Mouse (Mus musculus) forebrain, embryonic 12.5 days (tissue): ENCODE data around the gene Suv39h1. TPM values are rescaled to one million over a fixed set of nuclear protein-coding genes. Genes with fewer than 3 reads are reported as not detected.
"Not testable (repeated sequence)": the region's sequence is repeated elsewhere in the genome, so short reads cannot be mapped to it uniquely, and the experiment has no call there.

ENCODE experiments used
- ATAC-seq: fragments of 200-750 bp; cut with Nextera tagmentation; 2 replicates; pipeline ENCODE4 v1.8.0; 2017; ENCODE audit warnings: moderate TSS enrichment; ENCODE audit not compliant: low FRiP score
- H3K27ac ChIP-seq: fragments of 300-500 bp; sonication (generic); 2 replicates; pipeline ENCODE4 v1.5.1; 2016; ENCODE audit warnings: mild to moderate bottlenecking
- H3K27me3 ChIP-seq: fragments of 300-500 bp; sonication (generic); 2 replicates; pipeline ENCODE4 v1.6.1; 2016; ENCODE audit warnings: mild to moderate bottlenecking
- H3K36me3 ChIP-seq: fragments of 300-500 bp; sonication (generic); replicated peaks from 2 replicates; pipeline ENCODE4 v1.6.1; 2016; ENCODE audit warnings: mild to moderate bottlenecking
- H3K4me1 ChIP-seq: fragments of 300-500 bp; sonication (generic); 2 replicates; pipeline ENCODE4 v1.6.1; 2016
- H3K4me2 ChIP-seq: fragments of 300-500 bp; sonication (generic); 2 replicates; pipeline ENCODE4 v1.6.1; 2016; ENCODE audit warnings: mild to moderate bottlenecking, moderate library complexity
- H3K4me3 ChIP-seq: fragments of 300-500 bp; sonication (generic); replicated peaks from 2 replicates; pipeline ENCODE4 v1.5.1; 2016; ENCODE audit warnings: mild to moderate bottlenecking
- H3K9ac ChIP-seq: fragments of 300-500 bp; sonication (generic); 2 replicates; pipeline ENCODE4 v1.6.1; 2016; ENCODE audit warnings: mild to moderate bottlenecking
- H3K9me3 ChIP-seq: fragments of 300-500 bp; sonication (generic); 2 replicates; pipeline ENCODE4 v1.6.1; 2016
- WGBS: fragments of 180-500 bp; shearing (Covaris S2); methylation state at CpG from one replicate; pipeline ENCODE4 v1.1.7; 2016; 5-methylcytosine and 5-hydroxymethylcytosine counted together
- polyA plus RNA-seq: library from polyadenylated mRNA; unstranded; fragments of >200 nt; fragmentation: Nextera tagmentation; extraction: Ambion mirVana; gene quantifications from 2 replicates; pipeline ENCODE4 v1.2.1, GENCODE M21; 2016

Gene Suv39h1
- polyA plus RNA-seq = 83.3 and 87.9 TPM in 2 replicates

DNA sequence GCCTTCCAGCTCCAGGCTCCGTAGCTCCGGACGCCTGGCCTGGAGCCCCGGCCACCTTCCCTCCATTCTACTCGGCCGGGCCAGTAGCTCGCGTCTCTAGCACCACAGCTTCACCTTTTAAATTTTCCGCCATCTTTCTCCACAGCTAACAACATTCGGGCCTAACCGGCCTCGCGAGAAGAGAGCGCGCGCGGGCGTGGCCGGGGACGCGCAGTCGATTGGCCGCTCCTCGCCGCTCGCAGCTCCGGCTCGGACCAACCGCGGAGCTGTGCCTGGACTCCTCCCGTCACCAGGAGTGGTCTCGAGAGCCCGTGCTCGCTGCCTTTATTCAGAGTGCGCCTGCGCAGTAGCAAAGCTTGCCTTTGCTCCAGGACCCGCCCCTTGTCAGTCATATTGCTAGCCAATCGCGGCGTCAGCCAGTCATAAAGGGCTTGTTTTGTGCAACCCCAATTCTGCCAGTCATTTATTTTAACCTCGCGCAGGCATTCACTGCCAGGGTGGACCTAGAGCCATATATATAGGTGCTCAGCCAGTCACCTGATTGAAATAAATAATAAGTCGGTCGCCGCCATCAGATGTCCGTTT lies at the start of gene Suv39h1:
Gene Suv39h1 (minus strand): TSS at position 331 of the 585 bp plus-strand sequence.
- peak; percentile 97 for ATAC-seq
- no peaks in the 10 kb centered on the region for H3K9me3 ChIP-seq
- H3K27ac ChIP-seq = peak within 1 kb of the TSS; percentile 90
- peaks cover 12% of the 10 kb centered on the region for H3K36me3 ChIP-seq
- peak within 1 kb of the TSS; percentile 66 for H3K9ac ChIP-seq
- H3K4me3 ChIP-seq = peak within 1 kb of the TSS; percentile 56
- WGBS = 23% methylated on average over 46 of the region's 46 CpGs
- H3K4me1 ChIP-seq = peaks cover 6% of the 10 kb centered on the region; the same call in 1 of the 2 replicates
- H3K27me3 ChIP-seq = no peaks in the 10 kb centered on the region
- peak within 1 kb of the TSS; percentile 51 for H3K4me2 ChIP-seq

DNA sequence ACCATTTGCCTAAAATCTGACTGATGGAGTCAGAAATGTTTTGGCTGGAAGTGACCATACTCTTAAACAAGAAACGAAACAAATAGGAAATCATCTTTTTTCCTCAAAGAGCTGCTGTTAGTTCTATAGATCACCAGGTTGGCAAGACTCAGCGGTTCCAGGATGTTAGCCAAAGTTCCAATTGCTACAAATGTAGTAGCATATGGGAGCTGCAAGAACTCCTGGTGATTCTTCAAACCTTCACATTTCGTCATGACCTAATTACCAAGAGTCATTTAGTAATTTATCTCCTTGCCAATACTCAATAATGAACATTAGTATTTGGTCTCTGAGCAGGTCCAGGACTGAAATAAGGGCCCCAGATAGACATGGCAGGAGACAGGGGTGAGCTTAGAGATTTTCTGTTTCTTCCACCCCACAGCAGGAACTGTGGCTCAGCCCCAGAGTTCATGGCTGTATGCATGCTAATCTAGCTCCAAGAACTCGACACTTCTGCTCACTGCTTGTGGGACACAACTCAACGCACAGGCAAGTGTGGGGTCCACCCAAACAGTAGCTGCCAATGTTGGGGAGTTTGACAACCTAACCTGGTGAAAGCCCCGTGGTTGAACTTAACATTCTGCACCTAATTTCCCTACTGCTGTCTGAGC lies 49.4 kb upstream of the Suv39h1 start:
- Histone ChIP-seq H3K27me3 (no peaks in the 10 kb centered on the region), H3K27ac (no peak overlapping the region), H3K4me3 (no peak overlapping the region), H3K4me2 (no peak overlapping the region), H3K9ac (no peak overlapping the region), H3K4me1 (no peaks in the 10 kb centered on the region), H3K36me3 (peaks cover 13% of the 10 kb centered on the region), H3K9me3 (no peaks in the 10 kb centered on the region)
- no peak for ATAC-seq
- 91% methylated on average over 6 of the region's 6 CpGs for WGBS

DNA sequence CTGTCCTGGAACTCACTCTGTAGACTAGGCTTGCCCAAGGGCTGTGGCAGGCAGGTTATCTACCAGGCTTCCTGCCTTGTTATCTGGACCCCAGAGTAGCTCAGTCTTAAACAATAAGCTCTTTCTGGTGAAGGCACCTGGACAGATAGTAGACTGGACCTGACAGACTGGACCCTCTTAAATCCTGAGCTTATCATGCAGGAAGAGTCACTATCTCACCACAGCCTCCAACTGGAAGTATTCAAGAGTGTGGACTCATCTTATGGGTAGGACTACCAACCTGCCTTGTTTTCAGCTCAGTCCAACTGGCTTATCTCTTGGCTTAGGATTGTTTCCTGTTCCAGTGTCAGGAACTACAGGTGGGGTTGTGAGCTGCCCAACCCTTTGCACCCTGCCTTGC lies 42.7 kb upstream of the Suv39h1 start:
- H3K4me1 ChIP-seq = no peaks in the 10 kb centered on the region
- no peaks in the 10 kb centered on the region for H3K9me3 ChIP-seq
- no peaks in the 10 kb centered on the region for H3K36me3 ChIP-seq
- H3K4me2 ChIP-seq = no peak overlapping the region
- H3K9ac ChIP-seq = no peak overlapping the region
- H3K27me3 ChIP-seq = no peaks in the 10 kb centered on the region
- ATAC-seq = no peak
- H3K4me3 ChIP-seq = no peak overlapping the region
- no peak overlapping the region for H3K27ac ChIP-seq

DNA sequence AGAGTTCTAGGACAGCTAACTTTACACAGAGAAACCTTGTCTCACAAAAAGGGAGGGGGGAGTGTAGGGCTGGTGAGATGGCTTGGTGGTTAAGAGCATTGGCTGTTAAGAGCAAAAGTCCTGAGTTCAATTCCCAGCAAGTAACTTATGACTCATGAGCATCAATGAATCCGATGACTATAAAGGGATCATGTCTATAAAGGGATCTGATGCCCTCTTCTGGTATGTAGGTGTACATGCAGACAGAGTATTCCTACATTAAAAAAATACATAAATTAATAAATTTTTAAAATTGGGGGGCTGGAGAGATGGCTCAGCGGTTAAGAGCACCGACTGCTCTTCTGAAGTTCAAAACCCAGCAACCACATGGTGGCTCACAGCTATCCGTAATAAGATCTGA lies 40.7 kb upstream of the Suv39h1 start:
- Histone ChIP-seq H3K27ac (no peak overlapping the region), H3K4me2 (no peak overlapping the region), H3K4me3 (no peak overlapping the region), H3K36me3 (no peaks in the 10 kb centered on the region), H3K4me1 (no peaks in the 10 kb centered on the region), H3K9ac (no peak overlapping the region), H3K9me3 (no peaks in the 10 kb centered on the region), H3K27me3 (no peaks in the 10 kb centered on the region)
- 79% methylated on average over 4 of the region's 4 CpGs for WGBS
- no peak for ATAC-seq

DNA sequence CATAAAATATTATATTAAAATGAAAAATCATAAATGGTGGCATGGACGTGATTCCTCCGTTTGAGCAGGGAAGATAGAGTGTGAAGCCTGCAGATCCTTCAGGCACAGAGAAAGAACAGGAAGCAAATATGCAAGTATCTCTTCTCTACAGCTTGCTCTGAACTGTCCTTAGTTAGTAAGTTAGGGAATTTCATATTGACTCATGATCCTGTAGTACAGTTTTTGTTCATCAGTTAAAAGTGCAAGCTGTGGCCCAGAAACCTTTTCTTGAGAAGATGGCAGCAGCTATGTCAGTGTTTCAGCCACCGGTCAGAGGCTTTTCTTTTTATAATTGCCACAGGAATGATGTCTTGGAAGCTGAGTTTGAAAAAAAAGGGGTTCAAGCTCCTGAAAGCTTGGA lies 30.5 kb upstream of the Suv39h1 start:
- Histone ChIP-seq H3K27me3 (no peaks in the 10 kb centered on the region), H3K36me3 (no peaks in the 10 kb centered on the region), H3K9me3 (no peaks in the 10 kb centered on the region), H3K27ac (no peak overlapping the region), H3K4me2 (no peak overlapping the region), H3K4me1 (peaks cover 10% of the 10 kb centered on the region), H3K4me3 (no peak overlapping the region), H3K9ac (no peak overlapping the region)
- WGBS = 96% methylated on average over 3 of the region's 3 CpGs
- no peak for ATAC-seq

DNA sequence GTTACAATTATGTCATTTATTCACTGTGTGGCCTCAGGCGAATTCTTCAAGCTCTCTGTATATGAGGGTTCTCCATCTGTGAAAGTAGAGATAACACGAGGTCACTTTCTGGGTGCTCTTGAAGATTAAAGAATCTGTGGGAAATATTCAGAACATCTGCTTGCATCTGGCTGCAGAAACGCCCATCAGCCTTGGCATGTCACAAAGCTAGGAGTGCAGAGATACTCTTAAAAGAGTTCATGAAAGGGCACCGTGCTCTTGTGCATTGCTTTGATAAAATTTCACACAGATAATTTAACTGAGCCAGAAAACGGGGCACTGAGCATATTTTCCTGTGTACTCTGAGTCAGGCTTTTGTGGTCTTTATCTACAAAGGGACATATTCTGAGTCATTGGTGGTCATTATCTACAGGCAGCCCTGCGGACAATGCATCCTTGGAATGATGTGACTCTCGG lies 27.7 kb upstream of the Suv39h1 start:
- Histone ChIP-seq H3K27ac (no peak overlapping the region), H3K27me3 (no peaks in the 10 kb centered on the region), H3K4me3 (no peak overlapping the region), H3K4me2 (no peak overlapping the region), H3K9ac (no peak overlapping the region), H3K36me3 (no peaks in the 10 kb centered on the region), H3K9me3 (no peaks in the 10 kb centered on the region), H3K4me1 (peaks cover 10% of the 10 kb centered on the region)
- WGBS = 64% methylated on average over 7 of the region's 7 CpGs
- no peak for ATAC-seq

DNA sequence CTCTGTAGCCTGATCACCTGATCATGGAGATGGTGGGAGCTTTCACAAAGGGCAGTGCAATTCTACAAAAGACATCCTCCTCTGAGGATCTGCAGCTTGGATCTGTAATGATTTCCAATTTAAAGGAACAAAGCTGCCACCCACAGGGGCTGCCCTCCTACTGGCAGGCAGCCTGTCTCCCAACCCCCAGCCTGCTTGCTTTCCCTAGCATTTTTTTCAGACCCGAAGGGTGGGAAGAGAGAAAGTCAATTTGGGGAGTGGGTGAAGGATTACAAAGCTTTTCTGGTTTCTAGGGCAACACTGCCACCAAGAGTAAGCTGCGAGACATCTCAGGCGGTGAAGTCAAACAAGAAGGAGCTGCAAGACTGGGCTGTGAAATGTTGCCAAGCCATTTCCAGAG lies 26.5 kb upstream of the Suv39h1 start:
- peak; percentile 33 for ATAC-seq
- no peak overlapping the region for H3K4me2 ChIP-seq
- H3K9me3 ChIP-seq = no peaks in the 10 kb centered on the region
- H3K27ac ChIP-seq = peak overlapping the region; percentile 83
- 19% methylated on average over 3 of the region's 3 CpGs for WGBS
- no peaks in the 10 kb centered on the region for H3K27me3 ChIP-seq
- H3K4me1 ChIP-seq = peaks cover 10% of the 10 kb centered on the region
- no peak overlapping the region for H3K9ac ChIP-seq
- no peaks in the 10 kb centered on the region for H3K36me3 ChIP-seq
- no peak overlapping the region for H3K4me3 ChIP-seq

DNA sequence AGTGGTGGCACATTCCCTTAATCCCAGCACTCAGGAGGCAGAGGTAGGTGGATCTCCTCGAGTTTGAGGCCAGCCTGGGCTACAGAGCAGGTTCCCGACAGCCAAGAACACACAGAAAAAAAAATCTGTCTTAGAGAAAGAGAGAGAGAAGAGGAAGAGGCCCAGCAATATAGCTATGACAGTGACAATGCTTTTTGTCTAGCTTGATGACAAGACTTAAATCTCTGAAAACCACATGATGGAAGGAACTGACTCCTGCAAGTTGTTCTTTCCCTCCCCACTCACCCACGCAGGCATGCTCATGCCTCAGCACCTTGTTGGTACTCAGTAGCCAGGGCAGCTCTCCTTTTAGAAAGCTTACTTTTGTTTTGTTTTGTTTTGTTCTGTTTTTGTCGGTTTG lies 24.9 kb upstream of the Suv39h1 start:
- Histone ChIP-seq H3K36me3 (no peaks in the 10 kb centered on the region), H3K4me1 (peaks cover 12% of the 10 kb centered on the region), H3K27ac (no peak overlapping the region), H3K9me3 (no peaks in the 10 kb centered on the region), H3K4me2 (no peak overlapping the region), H3K4me3 (no peak overlapping the region), H3K9ac (no peak overlapping the region), H3K27me3 (no peaks in the 10 kb centered on the region)
- 63% methylated on average over 4 of the region's 4 CpGs for WGBS
- ATAC-seq = no peak

DNA sequence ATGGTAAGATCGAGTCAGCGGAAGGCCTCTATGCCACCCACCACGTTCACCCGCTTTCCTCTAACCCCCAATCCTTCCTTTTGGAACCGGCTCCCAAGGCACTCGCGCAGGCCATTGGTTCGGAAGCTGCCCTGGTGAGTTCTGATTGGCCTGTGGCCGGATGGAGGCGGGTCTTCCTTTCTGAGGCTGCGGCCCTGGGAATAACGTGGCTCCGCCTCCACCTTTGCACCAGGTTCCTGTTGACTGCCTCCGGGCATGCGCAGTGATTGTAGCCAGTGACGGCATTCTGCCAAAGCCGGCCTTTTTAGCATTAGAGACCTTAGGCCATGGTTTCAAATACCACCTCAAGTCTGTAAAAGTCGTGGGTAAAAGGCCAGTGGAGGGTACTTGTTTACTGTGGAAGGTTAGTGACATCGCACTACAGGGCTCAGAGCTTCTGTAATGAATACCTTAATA lies 22.3 kb upstream of the Suv39h1 start:
- no peaks in the 10 kb centered on the region for H3K36me3 ChIP-seq
- H3K9me3 ChIP-seq = no peaks in the 10 kb centered on the region
- peaks cover 12% of the 10 kb centered on the region for H3K4me1 ChIP-seq
- ATAC-seq = peak; percentile 94
- peak overlapping the region; percentile 26 for H3K4me3 ChIP-seq
- peak overlapping the region; percentile 43 for H3K4me2 ChIP-seq
- WGBS = 13% methylated on average over 19 of the region's 19 CpGs
- no peak overlapping the region for H3K27ac ChIP-seq
- H3K27me3 ChIP-seq = no peaks in the 10 kb centered on the region
- no peak overlapping the region; the same call in 1 of the 2 replicates for H3K9ac ChIP-seq

DNA sequence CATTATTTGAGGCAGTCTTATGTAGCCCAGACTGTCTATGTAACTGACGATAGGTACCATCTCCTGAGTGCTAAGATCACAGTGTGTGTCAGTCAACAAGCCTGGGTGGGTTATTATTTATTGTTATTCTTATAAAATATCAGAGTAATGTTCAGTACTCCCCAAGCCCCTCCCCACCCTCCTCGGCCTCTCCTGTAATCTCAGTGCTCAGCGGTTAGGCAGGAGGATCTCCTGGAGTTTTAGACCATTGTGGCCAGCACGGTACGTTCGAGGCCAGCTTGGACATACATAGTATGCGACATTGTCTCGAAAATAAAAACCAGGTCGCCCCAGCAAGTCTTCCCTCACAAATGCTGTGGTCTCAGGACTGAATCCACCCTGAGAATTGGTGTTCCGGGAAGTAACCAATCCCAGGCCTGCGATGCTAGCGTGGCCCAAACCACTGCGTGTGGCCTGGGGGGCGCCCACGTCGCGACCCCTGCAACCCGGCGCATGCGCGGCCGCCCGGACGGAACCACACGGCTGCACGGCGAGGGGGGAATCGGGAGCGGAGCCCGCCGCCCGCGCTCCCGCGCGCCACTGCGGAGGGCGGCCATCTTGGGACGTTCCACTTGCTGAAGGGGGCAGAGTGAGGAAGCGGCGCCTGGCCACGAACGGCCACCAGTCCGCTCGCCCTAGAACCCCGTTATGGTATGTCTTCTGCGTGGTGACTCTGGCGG lies 21.7 kb upstream of the Suv39h1 start:
- H3K36me3 ChIP-seq, H3K9me3 ChIP-seq, H3K27me3 ChIP-seq, H3K9ac ChIP-seq, H3K27ac ChIP-seq: not testable (repeated sequence)
- ATAC-seq = peak; percentile 90
- 3% methylated on average over 26 of the region's 48 CpGs for WGBS
- Histone ChIP-seq H3K4me3 (peak overlapping the region; percentile 25), H3K4me2 (peak overlapping the region; percentile 45), H3K4me1 (peaks cover 12% of the 10 kb centered on the region)

DNA sequence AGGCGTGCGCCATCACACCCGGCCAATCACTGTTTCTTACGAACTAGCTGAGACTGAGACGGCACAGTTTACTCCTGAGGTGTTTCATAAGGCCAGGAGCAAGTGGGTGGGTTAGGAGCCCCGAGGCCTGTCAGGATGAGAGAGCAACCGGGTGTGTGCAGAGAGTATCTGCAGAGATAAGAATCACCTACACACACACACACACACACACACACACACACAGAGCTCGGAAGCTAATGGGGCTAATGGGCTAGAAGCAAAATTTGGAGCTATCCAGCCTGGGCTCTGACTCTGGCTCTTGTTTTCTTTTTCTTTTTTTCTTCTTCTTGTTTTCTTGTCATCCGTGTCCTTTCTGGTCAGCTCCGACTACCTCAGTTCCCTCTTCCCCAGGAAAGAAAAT lies 21.0 kb upstream of the Suv39h1 start:
- Histone ChIP-seq H3K4me3 (peak overlapping the region; percentile 25; the same call in 1 of the 2 replicates), H3K9ac (no peak overlapping the region), H3K36me3 (no peaks in the 10 kb centered on the region), H3K27ac (no peak overlapping the region), H3K4me2 (peak overlapping the region; percentile 45), H3K4me1 (peaks cover 8% of the 10 kb centered on the region), H3K9me3 (no peaks in the 10 kb centered on the region), H3K27me3 (no peaks in the 10 kb centered on the region)
- WGBS = 77% methylated on average over 10 of the region's 10 CpGs
- no peak for ATAC-seq

DNA sequence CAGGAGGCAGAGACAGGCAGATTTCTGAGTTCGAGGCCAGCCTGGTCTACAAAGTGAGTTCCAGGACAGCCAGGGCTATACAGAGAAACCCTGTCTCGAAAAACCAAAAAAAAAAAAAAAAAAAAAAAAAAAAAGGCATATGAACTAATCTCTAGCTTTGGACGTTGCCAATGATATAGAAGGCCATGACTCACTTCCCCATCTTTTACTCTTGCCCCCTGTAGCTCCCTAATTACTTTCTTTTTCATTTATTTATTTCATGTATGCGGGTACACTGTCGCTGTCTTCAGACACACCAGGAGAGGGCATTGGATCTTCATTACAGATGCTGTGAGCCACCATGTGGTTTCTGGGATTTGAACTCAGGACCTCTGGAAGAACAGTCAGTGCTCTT lies 16.4 kb upstream of the Suv39h1 start:
- not testable (repeated sequence) for H3K9me3 ChIP-seq, H3K4me3 ChIP-seq, H3K9ac ChIP-seq, H3K27ac ChIP-seq, H3K36me3 ChIP-seq, H3K4me1 ChIP-seq, H3K27me3 ChIP-seq, H3K4me2 ChIP-seq, ATAC-seq
- WGBS = 83% methylated on average over 4 of the region's 5 CpGs
